ENCODE assay signal across 9 mouse cellular contexts in the genomic region with DNA sequence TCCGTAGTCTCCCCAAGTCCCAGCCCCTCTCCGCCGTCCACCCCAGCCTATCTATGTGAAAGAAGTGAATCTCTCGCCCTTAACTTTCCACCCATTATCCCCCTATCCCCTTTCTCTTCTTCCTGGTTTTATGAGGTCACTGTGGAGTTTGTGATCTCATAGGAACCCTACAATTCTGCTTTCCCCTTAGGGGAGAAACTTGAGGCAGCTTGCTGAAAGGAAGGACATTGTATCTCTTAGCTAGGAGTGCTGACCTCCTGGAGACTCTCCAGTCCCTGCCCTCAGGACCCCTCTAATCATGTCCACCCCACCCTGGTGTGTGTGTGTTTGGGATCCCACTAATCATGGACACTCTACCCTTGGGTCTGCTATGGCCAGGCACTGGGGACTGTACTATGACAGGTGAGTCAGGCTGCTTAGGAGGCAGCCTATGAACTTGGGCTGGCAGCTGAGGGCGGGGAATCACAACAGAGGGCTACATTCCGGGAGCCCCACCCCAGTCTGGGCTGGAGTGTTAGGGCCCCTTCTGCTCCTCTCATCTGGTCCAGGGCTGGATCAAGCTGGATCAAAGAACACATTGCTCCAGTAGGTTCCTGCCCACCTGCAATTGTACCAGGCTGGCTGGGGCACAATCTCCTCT. TPM values are rescaled to one million over a fixed set of nuclear protein-coding genes. Genes with fewer than 3 reads are reported as not detected.
DNase-seq lines count a peak whose midpoint lies in the region; ATAC-seq and TF ChIP-seq lines count a peak whose summit lies in the region.
"Had no signal": no experiment of that assay in that cellular context is flagged by ENCODE, and none has a peak within 500 bp of the region (broad histone marks: within the 10 kb centered on the region; RNA-seq: fewer than 3 reads in every experiment).

No protein-coding gene starts in this region.

- peak overlapping the region; percentile 90 for H3K4me2 ChIP-seq in forebrain, postnatal 0 days (ENCODE audit: low read depth)
- peak overlapping the region; percentile 76 for H3K4me2 ChIP-seq in limb, embryonic 11.5 days (ENCODE audit: low read depth, severe bottlenecking)
- H3K4me2 ChIP-seq in midbrain, embryonic 14.5 days (ENCODE audit: low read length): peak overlapping the region; percentile 92

- H3K9ac ChIP-seq in forebrain, postnatal 0 days: peak overlapping the region; percentile 75
- H3K9ac ChIP-seq in limb, embryonic 11.5 days (ENCODE audit: low read length): peak overlapping the region; percentile 82; the same call in 1 of the 2 replicates
- peak overlapping the region; percentile 79 for H3K9ac ChIP-seq in midbrain, embryonic 14.5 days (replicated peaks; ENCODE audit: low read length)

- no peak for ATAC-seq in forebrain, postnatal 0 days
- ATAC-seq in limb, embryonic 11.5 days (ENCODE audit: insufficient number of reproducible peaks, low FRiP score, low TSS enrichment, low read depth): no peak
- no peak for ATAC-seq in midbrain, embryonic 14.5 days (ENCODE audit: low FRiP score, low TSS enrichment)

- no peaks in the 10 kb centered on the region for H3K9me3 ChIP-seq in forebrain, postnatal 0 days (ENCODE audit: low read length)
- no peaks in the 10 kb centered on the region for H3K9me3 ChIP-seq in limb, embryonic 11.5 days (ENCODE audit: control insufficient read depth, low read length)
- H3K9me3 ChIP-seq in midbrain, embryonic 14.5 days (ENCODE audit: control insufficient read depth, low read length): no peaks in the 10 kb centered on the region

- peak; percentile 64 for DNase-seq in 3T3-L1 (ENCODE audit: low read depth, low spot score)
- peak; percentile 47 for DNase-seq in CD4-positive helper T cell, adult 2 months (ENCODE audit: low read depth, low spot score)
- DNase-seq in forebrain, postnatal 0 days: no peak
- peak; percentile 34 for DNase-seq in limb, embryonic 11.5 days (ENCODE audit: low spot score)
- no peak for DNase-seq in midbrain, embryonic 14.5 days
- no peak for DNase-seq in layer of hippocampus, postnatal 14 days (ENCODE audit: low spot score in 2 of 2)
- no peak for DNase-seq in layer of hippocampus, adult 18-20 months (ENCODE audit: low spot score in 2 of 2)
- DNase-seq in frontal cortex, postnatal 36 days (ENCODE audit: low spot score in 2 of 2): no peak

- 31% methylated on average over 6 of the region's 6 CpGs for WGBS in forebrain, postnatal 0 days
- 17% methylated on average over 6 of the region's 6 CpGs for WGBS in limb, embryonic 11.5 days
- 28% methylated on average over 6 of the region's 6 CpGs for WGBS in midbrain, embryonic 14.5 days

- peaks cover 8% of the 10 kb centered on the region; the same call in 1 of the 2 replicates for H3K36me3 ChIP-seq in forebrain, postnatal 0 days (ENCODE audit: insufficient read depth)
- no peaks in the 10 kb centered on the region for H3K36me3 ChIP-seq in limb, embryonic 11.5 days (ENCODE audit: control insufficient read depth, insufficient read depth, low read length)
- H3K36me3 ChIP-seq in midbrain, embryonic 14.5 days (ENCODE audit: control insufficient read depth, insufficient read depth, low read length): peaks cover 17% of the 10 kb centered on the region

- no peaks in the 10 kb centered on the region for H3K27me3 ChIP-seq in forebrain, postnatal 0 days (ENCODE audit: insufficient read depth, low read length)
- H3K27me3 ChIP-seq in limb, embryonic 11.5 days (ENCODE audit: control insufficient read depth, insufficient read depth, low read length): no peaks in the 10 kb centered on the region
- H3K27me3 ChIP-seq in midbrain, embryonic 14.5 days (ENCODE audit: control insufficient read depth, insufficient read depth, low read length): no peaks in the 10 kb centered on the region

- peaks cover 14% of the 10 kb centered on the region for H3K4me1 ChIP-seq in forebrain, postnatal 0 days (ENCODE audit: insufficient read depth)
- peaks cover 18% of the 10 kb centered on the region for H3K4me1 ChIP-seq in limb, embryonic 11.5 days (ENCODE audit: control insufficient read depth, insufficient read depth, low read length)
- peaks cover 25% of the 10 kb centered on the region for H3K4me1 ChIP-seq in midbrain, embryonic 14.5 days (ENCODE audit: control insufficient read depth, insufficient read depth, low read length)

- no peak for TF ChIP-seq CTCF in forebrain, postnatal 0 days (IDR thresholded peaks at IDR 0.05; ENCODE audit: low read depth)

- H3K27ac ChIP-seq in forebrain, postnatal 0 days (ENCODE audit: low read depth, low read length): no peak overlapping the region
- peak overlapping the region; percentile 92; the same call in 1 of the 2 replicates for H3K27ac ChIP-seq in limb, embryonic 11.5 days (replicated peaks; ENCODE audit: low read depth, low read length)
- no peak overlapping the region for H3K27ac ChIP-seq in midbrain, embryonic 14.5 days (replicated peaks; ENCODE audit: low read depth, low read length)

- peak overlapping the region; percentile 90 for H3K4me3 ChIP-seq in forebrain, postnatal 0 days (ENCODE audit: low read depth, low read length)
- peak overlapping the region; percentile 91 for H3K4me3 ChIP-seq in limb, embryonic 11.5 days (ENCODE audit: low read depth, low read length)
- peak overlapping the region; percentile 94 for H3K4me3 ChIP-seq in midbrain, embryonic 14.5 days (replicated peaks; ENCODE audit: low read depth, low read length)

RNA-seq across cellular contexts. Expression of gene Gm20605, which starts 1.1 kb away (rescaled TPM):
- total RNA-seq in forebrain, postnatal 0 days (2014; rRNA removed): 3.6 and 6.1 TPM in 2 replicates
- 1.9 and 2.4 TPM in 2 replicates for polyA plus RNA-seq in forebrain, postnatal 0 days (2015; fragmentation: Nextera tagmentation; extraction: Ambion mirVana)
- polyA plus RNA-seq in limb, embryonic 11.5 days (2014; fragmentation: Nextera tagmentation; extraction: Ambion mirVana): 6.5 and 11.5 TPM in 2 replicates
- polyA plus RNA-seq in midbrain, embryonic 14.5 days (2014; fragmentation: Nextera tagmentation; extraction: Ambion mirVana): 4.4 and 6.0 TPM in 2 replicates
- 10 to 100 TPM; 11.0 to 14.7 TPM for total RNA-seq in layer of hippocampus, postnatal 14 days (2021)
- 10 to 100 TPM; 13.5 to 21.4 TPM for total RNA-seq in layer of hippocampus, adult 18-20 months (2021)

RNA-seq across cellular contexts. Expression of gene Lrch4, which starts 1.1 kb away (rescaled TPM):
- 3.3 and 5.6 TPM in 2 replicates for total RNA-seq in forebrain, postnatal 0 days (2014; rRNA removed)
- polyA plus RNA-seq in forebrain, postnatal 0 days (2015; fragmentation: Nextera tagmentation; extraction: Ambion mirVana): 11.3 and 12.8 TPM in 2 replicates
- polyA plus RNA-seq in limb, embryonic 11.5 days (2014; fragmentation: Nextera tagmentation; extraction: Ambion mirVana): 31.1 and 35.3 TPM in 2 replicates
- 18.1 and 21.9 TPM in 2 replicates for polyA plus RNA-seq in midbrain, embryonic 14.5 days (2014; fragmentation: Nextera tagmentation; extraction: Ambion mirVana)
- 10 to 100 TPM; 14.7 to 19.5 TPM for total RNA-seq in layer of hippocampus, postnatal 14 days (2021)
- total RNA-seq in layer of hippocampus, adult 18-20 months (2021): 10 to 100 TPM; 18.9 to 24.2 TPM

RNA-seq across cellular contexts. Expression of gene Fbxo24, which starts 1.2 kb away (rescaled TPM):
- 0.23 and 0.24 TPM in 2 replicates for total RNA-seq in forebrain, postnatal 0 days (2014; rRNA removed)
- 0.09 and 0.10 TPM in 2 replicates for polyA plus RNA-seq in forebrain, postnatal 0 days (2015; fragmentation: Nextera tagmentation; extraction: Ambion mirVana)
- polyA plus RNA-seq in limb, embryonic 11.5 days (2014; fragmentation: Nextera tagmentation; extraction: Ambion mirVana): 0.11 and 0.24 TPM in 2 replicates
- 0.09 and 0.18 TPM in 2 replicates for polyA plus RNA-seq in midbrain, embryonic 14.5 days (2014; fragmentation: Nextera tagmentation; extraction: Ambion mirVana)
- under 1 TPM; 0.17 to 0.37 TPM for total RNA-seq in layer of hippocampus, postnatal 14 days (2021)
- total RNA-seq in layer of hippocampus, adult 18-20 months (2021): under 1 TPM; 0.20 to 0.47 TPM
- total RNA-seq: hematopoietic stem cell, adult 5-6 weeks had no signal

RNA-seq across cellular contexts. Expression of gene Sap25, which starts 11.1 kb away (rescaled TPM):
- total RNA-seq in forebrain, postnatal 0 days (2014; rRNA removed): 4.4 and 4.6 TPM in 2 replicates
- 1.8 TPM in 2 replicates for polyA plus RNA-seq in forebrain, postnatal 0 days (2015; fragmentation: Nextera tagmentation; extraction: Ambion mirVana)
- polyA plus RNA-seq in limb, embryonic 11.5 days (2014; fragmentation: Nextera tagmentation; extraction: Ambion mirVana): 8.2 and 9.2 TPM in 2 replicates
- 4.1 and 5.6 TPM in 2 replicates for polyA plus RNA-seq in midbrain, embryonic 14.5 days (2014; fragmentation: Nextera tagmentation; extraction: Ambion mirVana)
- 1 to 10 TPM; 6.3 to 6.6 TPM for total RNA-seq in layer of hippocampus, postnatal 14 days (2021)
- total RNA-seq in layer of hippocampus, adult 18-20 months (2021): 1 to 10 TPM; 8.2 to 9.5 TPM

RNA-seq across cellular contexts. Expression of gene Irs3, which starts 15.5 kb away (rescaled TPM):
- 0.31 and 0.76 TPM in 2 replicates for total RNA-seq in forebrain, postnatal 0 days (2014; rRNA removed)
- polyA plus RNA-seq in forebrain, postnatal 0 days (2015; fragmentation: Nextera tagmentation; extraction: Ambion mirVana): 0.08 and 0.29 TPM in 2 replicates
- 0.31 and 0.47 TPM in 2 replicates for polyA plus RNA-seq in limb, embryonic 11.5 days (2014; fragmentation: Nextera tagmentation; extraction: Ambion mirVana)
- polyA plus RNA-seq in midbrain, embryonic 14.5 days (2014; fragmentation: Nextera tagmentation; extraction: Ambion mirVana): not detected in 2 replicates
- not detected for total RNA-seq in layer of hippocampus, postnatal 14 days (2021)
- under 1 TPM; 0.30 to 0.53 TPM for total RNA-seq in layer of hippocampus, adult 18-20 months (2021)
- total RNA-seq: hematopoietic stem cell, adult 5-6 weeks had no signal

Comparison
In these comparisons a context has a peak if more than half of its experiments do, and no peak if none do; other contexts are left out.
1. DNase-seq: peak in 3T3-L1 (single experiment), CD4-positive helper T cell, adult 2 months (single experiment) and limb, embryonic 11.5 days (single experiment); none in forebrain, postnatal 0 days (single experiment), midbrain, embryonic 14.5 days (single experiment), layer of hippocampus, postnatal 14 days (0 of 2), layer of hippocampus, adult 18-20 months (0 of 2) and frontal cortex, postnatal 36 days (0 of 2).
2. Peak in every context shown above with its lines, with median percentiles within 50 percentile points of each other: H3K4me2 ChIP-seq, H3K4me3 ChIP-seq and H3K9ac ChIP-seq.